Mouse (Mus musculus) cerebellum, adult 2 months (tissue): ENCODE measurements around the gene Unc5c.

Experiments used
- CTCF ChIP-seq: fragments of 200-500 bp; IDR thresholded peaks from 2 replicates; pipeline ENCODE4 v1.5.1; 2011; ENCODE audit warnings: low read depth, mild to moderate bottlenecking, control low read depth, low read length, moderate library complexity, borderline replicate concordance; ENCODE audit not compliant: insufficient read depth
- POLR2A ChIP-seq: fragments of 200-500 bp; IDR thresholded peaks from 2 replicates; pipeline ENCODE4 v1.6.1; 2011; ENCODE audit warnings: low read length, control low read depth, borderline replicate concordance; ENCODE audit not compliant: insufficient read depth

DNA sequence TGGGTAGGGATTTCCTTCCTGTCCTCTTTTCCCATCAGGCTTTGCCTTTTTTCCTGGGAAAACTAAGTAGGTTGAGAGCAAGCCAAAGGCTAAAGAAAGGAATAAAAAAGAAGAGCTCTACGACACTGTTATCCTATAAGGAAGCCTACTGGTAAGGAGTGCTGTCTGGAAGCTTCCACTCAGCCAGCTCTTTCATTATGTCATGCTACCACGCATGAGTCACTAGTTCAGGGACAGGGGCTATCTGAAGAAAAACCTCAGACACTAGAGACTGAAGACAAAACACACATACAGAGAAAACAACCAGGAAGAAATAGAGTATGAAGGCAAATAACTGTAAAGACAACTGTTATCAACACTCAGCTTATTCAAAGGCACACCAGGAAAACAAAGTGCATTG lies 417.5 kb downstream of the Unc5c start:
- TF ChIP-seq CTCF (no peak), POLR2A (no peak)
